Mouse (Mus musculus) C2C12 (cell line): ENCODE results near the gene Zfp459. TPM values are rescaled to one million over a fixed set of nuclear protein-coding genes. Genes with fewer than 3 reads are reported as not detected.
"Not testable (repeated sequence)": the region's sequence is repeated elsewhere in the genome, so short reads cannot be mapped to it uniquely, and the experiment has no call there.

Experiments used
- H3K27me3 ChIP-seq: one replicate; pipeline ENCODE4 v1.6.1; 2011; ENCODE audit not compliant: control insufficient read depth, insufficient read depth, insufficient read length
- H3K36me3 ChIP-seq: one replicate; pipeline ENCODE4 v1.6.1; 2011; ENCODE audit not compliant: control insufficient read depth, insufficient read depth
- H3K4me3 ChIP-seq: one replicate; pipeline ENCODE4 v1.5.1; 2011; ENCODE audit warnings: mild to moderate bottlenecking, control low read depth; ENCODE audit not compliant: poor library complexity, insufficient read depth, severe bottlenecking
- H3K79me2 ChIP-seq: one replicate; pipeline ENCODE4 v1.6.1; 2011; ENCODE audit not compliant: control insufficient read depth, insufficient read depth
- H3K79me3 ChIP-seq: one replicate; pipeline ENCODE4 v1.6.1; 2011; ENCODE audit warnings: low read depth, control low read depth
- H3ac ChIP-seq: one replicate; pipeline ENCODE3; 2011; ENCODE audit warnings: low read depth; ENCODE audit not compliant: control insufficient read depth, insufficient read length
- CEBPB ChIP-seq: IDR thresholded peaks from one replicate; pipeline ENCODE4 v1.6.1; 2011; ENCODE audit warnings: low read depth, mild to moderate bottlenecking, control low read depth, moderate library complexity
- CTCF ChIP-seq: IDR thresholded peaks from one replicate; pipeline ENCODE4 v1.5.1; 2011; ENCODE audit not compliant: control insufficient read depth, insufficient read depth, insufficient read length
- FOSL1 ChIP-seq: IDR thresholded peaks from one replicate; pipeline ENCODE4 v1.8.0; 2011; ENCODE audit warnings: mild to moderate bottlenecking, low read length; ENCODE audit not compliant: poor library complexity, insufficient read depth, severe bottlenecking
- MYOG ChIP-seq: IDR thresholded peaks from one replicate; pipeline ENCODE4 v1.6.1; 2011; ENCODE audit not compliant: control insufficient read depth, insufficient read length; ENCODE audit errors: extremely low read depth
- USF1 ChIP-seq: IDR thresholded peaks from one replicate; pipeline ENCODE4 v1.6.1; 2011; ENCODE audit warnings: low read depth, mild to moderate bottlenecking, control low read depth, moderate library complexity
- polyA plus RNA-seq: library from polyadenylated mRNA; unstranded; fragments of >200 nt; fragmentation: generic; extraction: Trizol; gene quantifications from one replicate; pipeline ENCODE4 v1.2.1, GENCODE M21; 2012; ENCODE audit warnings: missing spikeins

The Zfp459 gene
- polyA plus RNA-seq, 1 experiment = not detected

GRCm38 (mm10) chr13:67375050-67375911 lies 45.9 kb downstream of the Zfp459 start, which contains the start of the genes Gm28041 and Zfp456:
Gm28041 (minus strand) TSS chr13:67375733.
Zfp456 (minus strand) TSS chr13:67375810.
- not testable (repeated sequence) for H3K79me3 ChIP-seq, H3K27me3 ChIP-seq
- H3K4me3 ChIP-seq = peak within 1 kb of the TSS; percentile 21

GRCm38 (mm10) chr13:67360131-67360744 lies 61.0 kb downstream of the Zfp459 start, which contains the start of the genes Gm28044 and Zfp953:
Gm28044 (minus strand) TSS chr13:67360536.
Zfp953 (minus strand) TSS chr13:67360605.
- Histone ChIP-seq H3K79me2 (no peaks in the 10 kb centered on the region), H3K27me3 (no peaks in the 10 kb centered on the region), H3K36me3 (no peaks in the 10 kb centered on the region), H3K4me3 (peak within 1 kb of the TSS; percentile 74), H3K79me3 (no peaks in the 10 kb centered on the region), H3ac (peak within 1 kb of the TSS; percentile 69)
- TF ChIP-seq MYOG = no peak
- no peak for TF ChIP-seq USF1
- no peak for TF ChIP-seq CEBPB
- no peak for TF ChIP-seq FOSL1
- TF ChIP-seq CTCF = no peak

More at GRCm38 (mm10) chr13:67375050-67375911, 45.9 kb downstream of the Zfp459 start, which contains the start of the genes Gm28041 and Zfp456:
- not testable (repeated sequence) for H3K36me3 ChIP-seq, H3ac ChIP-seq, H3K79me2 ChIP-seq

Other genes with a start within 250 kb of the Zfp459 start
- gene Rsl1, start 248.2 kb downstream of the Zfp459 start, polyA plus RNA-seq = 0.66 TPM
- gene Zfp455, start 226.9 kb downstream of the Zfp459 start, polyA plus RNA-seq = 0.08 TPM
- 0.32 TPM for gene Zfp458, start 143.0 kb downstream of the Zfp459 start, polyA plus RNA-seq
- gene Zfp457, start 114.9 kb downstream of the Zfp459 start, polyA plus RNA-seq = 0.12 TPM
- gene Zfp595, start 88.8 kb downstream of the Zfp459 start, polyA plus RNA-seq = 0.54 TPM
- 0.90 TPM for gene Gm28044, start 60.9 kb downstream of the Zfp459 start, polyA plus RNA-seq
- gene Zfp953, start 60.8 kb downstream of the Zfp459 start, polyA plus RNA-seq = 0.16 TPM
- 0.88 TPM for gene Gm28041, start 45.7 kb downstream of the Zfp459 start, polyA plus RNA-seq
- 0.06 TPM for gene Zfp456, start 45.6 kb downstream of the Zfp459 start, polyA plus RNA-seq
- 1.4 TPM for gene Zfp429, start 21.6 kb downstream of the Zfp459 start, polyA plus RNA-seq
- 0.75 TPM for gene Zfp874a, start 30.2 kb upstream of the Zfp459 start, polyA plus RNA-seq
- gene Zfp874b, start 62.8 kb upstream of the Zfp459 start, polyA plus RNA-seq = 1.4 TPM
- 1.3 TPM for gene Zfp58, start 79.1 kb upstream of the Zfp459 start, polyA plus RNA-seq
- gene Gm26965, start 104.7 kb upstream of the Zfp459 start, polyA plus RNA-seq = not detected
- 13.1 TPM for gene Zfp87, start 104.8 kb upstream of the Zfp459 start, polyA plus RNA-seq
- gene Zfp748, start 132.4 kb upstream of the Zfp459 start, polyA plus RNA-seq = 1.1 TPM
- gene Zfp729b, start 188.3 kb upstream of the Zfp459 start, polyA plus RNA-seq = 0.94 TPM
- 0.23 TPM for gene Gm49345, start 216.4 kb upstream of the Zfp459 start, polyA plus RNA-seq
- 0.68 TPM for gene Zfp729a, start 216.4 kb upstream of the Zfp459 start, polyA plus RNA-seq